Mouse (Mus musculus) hindbrain, embryonic 11.5 days (tissue): ENCODE results near the gene Lemd1. TPM values are rescaled to one million over a fixed set of nuclear protein-coding genes. Genes with fewer than 3 reads are reported as not detected.

Experiments
- ATAC-seq: fragments of 200-750 bp; cut with Nextera tagmentation; 2 replicates; pipeline ENCODE4 v1.8.0; 2017; ENCODE audit warnings: mild to moderate bottlenecking, moderate TSS enrichment, moderate library complexity; ENCODE audit not compliant: low FRiP score
- DNase-seq: peaks from one replicate; pipeline ENCODE4 v3.0.0-alpha.2; 2015; ENCODE audit warnings: low spot score
- H3K27ac ChIP-seq: fragments of 300-500 bp; sonication (generic); 2 replicates; pipeline ENCODE4 v1.5.1; 2014; ENCODE audit warnings: mild to moderate bottlenecking, low read depth, low read length
- H3K27me3 ChIP-seq: fragments of 300-500 bp; sonication (generic); 2 replicates; pipeline ENCODE4 v1.6.1; 2014; ENCODE audit warnings: mild to moderate bottlenecking, low read length, moderate library complexity, mixed read lengths; ENCODE audit not compliant: control insufficient read depth, insufficient read depth
- H3K36me3 ChIP-seq: fragments of 300-500 bp; sonication (generic); 2 replicates; pipeline ENCODE4 v1.6.1; 2014; ENCODE audit warnings: mild to moderate bottlenecking, low read length, moderate library complexity, mixed read lengths; ENCODE audit not compliant: control insufficient read depth, insufficient read depth
- H3K4me1 ChIP-seq: fragments of 300-500 bp; sonication (generic); replicated peaks from 2 replicates; pipeline ENCODE4 v1.6.1; 2014; ENCODE audit warnings: low read length, mixed read lengths; ENCODE audit not compliant: control insufficient read depth, insufficient read depth
- H3K4me2 ChIP-seq: fragments of 300-500 bp; sonication (generic); replicated peaks from 2 replicates; pipeline ENCODE4 v1.6.1; 2014; ENCODE audit warnings: mild to moderate bottlenecking, low read depth, low read length
- H3K4me3 ChIP-seq: fragments of 300-500 bp; sonication (generic); 2 replicates; pipeline ENCODE4 v1.5.1; 2014; ENCODE audit warnings: low read depth, low read length
- H3K9ac ChIP-seq: fragments of 300-500 bp; sonication (generic); 2 replicates; pipeline ENCODE4 v1.6.1; 2014; ENCODE audit warnings: low read depth, low read length
- H3K9me3 ChIP-seq: fragments of 300-500 bp; sonication (generic); 2 replicates; pipeline ENCODE4 v1.6.1; 2016; ENCODE audit warnings: low read length; ENCODE audit not compliant: control insufficient read depth
- WGBS: fragments of 180-500 bp; shearing (Covaris S2); extraction: QIAGEN DNeasy Blood & Tissue Kit; methylation state at CpG from one replicate; pipeline ENCODE4 v1.1.7; 2014; 5-methylcytosine and 5-hydroxymethylcytosine counted together
- polyA plus RNA-seq: library from polyadenylated mRNA; unstranded; fragments of >200 nt; fragmentation: Nextera tagmentation; extraction: Ambion mirVana; gene quantifications from 2 replicates; pipeline ENCODE4 v1.2.1, GENCODE M21; 2014

Gene Lemd1
- polyA plus RNA-seq, 1 experiment from 2014 or later, result 11.3 TPM

DNA sequence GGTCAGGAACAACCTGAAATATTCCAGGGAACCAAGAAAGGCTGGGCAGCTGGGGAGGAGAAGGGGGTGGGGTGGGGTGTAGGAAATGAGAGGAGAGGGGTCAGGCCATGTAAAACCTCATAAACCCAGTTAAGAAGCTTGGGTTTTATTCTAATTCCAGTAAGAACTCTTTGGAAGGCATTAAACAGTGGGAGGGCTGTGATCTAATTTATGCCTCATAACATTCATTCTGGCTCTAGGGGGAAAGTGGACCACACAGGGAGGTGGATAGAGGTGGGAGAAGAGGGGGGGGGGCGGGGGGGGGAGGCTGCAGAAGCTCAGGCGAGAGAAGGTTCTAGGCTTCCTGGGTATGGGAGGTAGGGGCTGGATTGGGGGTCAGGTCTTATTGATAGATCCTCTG lies 19.6 kb upstream of the Lemd1 start:
- no peak overlapping the region for H3K4me3 ChIP-seq
- H3K4me2 ChIP-seq, result no peak overlapping the region
- no peaks in the 10 kb centered on the region for H3K27me3 ChIP-seq
- no peaks in the 10 kb centered on the region for H3K36me3 ChIP-seq
- ATAC-seq (no peak), DNase-seq (no peak)
- H3K4me1 ChIP-seq, result no peaks in the 10 kb centered on the region
- H3K9ac ChIP-seq, result no peak overlapping the region
- H3K9me3 ChIP-seq, result no peaks in the 10 kb centered on the region
- 45% methylated on average over 1 of the region's 2 CpGs for WGBS
- no peak overlapping the region for H3K27ac ChIP-seq

DNA sequence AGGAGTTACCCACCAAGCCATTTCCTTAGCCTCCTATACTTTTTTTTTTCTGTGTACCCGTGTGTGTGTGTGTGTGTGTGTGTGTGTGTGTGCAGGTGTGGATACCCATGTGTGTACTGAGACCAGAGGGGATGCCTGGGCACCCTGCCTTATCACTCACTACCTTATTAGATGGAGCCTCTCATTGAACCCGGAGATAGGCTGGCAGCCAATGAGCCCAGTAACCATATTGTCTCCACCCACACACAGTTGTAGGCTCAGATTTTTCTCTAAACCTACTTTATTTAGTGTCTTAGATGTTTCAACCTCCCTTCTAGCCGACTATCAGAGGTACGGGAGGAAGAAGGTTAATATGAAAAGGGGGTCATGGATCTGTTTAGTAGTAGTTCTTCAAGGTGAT lies 4.9 kb upstream of the Lemd1 start:
- no peak overlapping the region for H3K4me3 ChIP-seq
- H3K27ac ChIP-seq, result no peak overlapping the region
- peaks cover 2% of the 10 kb centered on the region; the same call in 1 of the 2 replicates for H3K27me3 ChIP-seq
- ATAC-seq (no peak), DNase-seq (no peak)
- H3K4me1 ChIP-seq, result no peaks in the 10 kb centered on the region; the same call in 1 of the 2 replicates
- 82% methylated on average over 4 of the region's 4 CpGs for WGBS
- H3K9ac ChIP-seq, result no peak overlapping the region
- H3K4me2 ChIP-seq, result no peak overlapping the region
- H3K36me3 ChIP-seq, result no peaks in the 10 kb centered on the region
- H3K9me3 ChIP-seq, result no peaks in the 10 kb centered on the region

DNA sequence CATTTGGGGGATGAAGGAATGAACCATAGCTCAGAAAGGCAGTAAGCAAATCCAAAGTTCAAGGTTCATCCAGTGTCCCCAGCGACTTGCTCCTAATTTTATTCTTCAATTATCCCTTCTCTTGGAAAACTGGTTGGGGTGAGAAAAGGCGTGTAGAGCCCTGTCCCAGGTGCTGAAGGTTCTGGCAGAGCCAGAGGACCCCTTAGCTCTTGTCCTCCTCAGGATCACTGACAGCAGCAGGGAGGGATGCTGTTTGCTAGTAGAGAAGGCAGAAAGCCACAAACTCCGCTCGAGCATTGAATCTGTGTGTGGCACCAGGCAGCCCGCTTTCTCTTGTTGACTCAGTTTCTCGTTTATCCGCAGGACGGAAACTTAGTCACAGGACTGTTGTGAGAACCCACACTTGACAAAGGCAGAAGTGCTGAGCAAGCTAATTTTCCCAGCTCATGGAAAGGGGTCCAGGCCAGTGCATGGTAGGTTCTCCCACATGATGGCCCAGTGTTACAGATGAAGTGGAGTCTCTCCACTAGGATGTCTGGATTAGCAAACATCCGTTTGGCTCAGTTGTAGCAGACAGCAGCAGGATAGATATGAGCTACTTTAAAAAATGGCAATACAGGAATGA lies 2.7 kb upstream of the Lemd1 start:
- H3K4me3 ChIP-seq, result no peak overlapping the region
- no peak overlapping the region for H3K4me2 ChIP-seq
- peaks cover 2% of the 10 kb centered on the region; the same call in 1 of the 2 replicates for H3K27me3 ChIP-seq
- peaks cover 10% of the 10 kb centered on the region for H3K4me1 ChIP-seq
- no peak overlapping the region for H3K27ac ChIP-seq
- no peaks in the 10 kb centered on the region for H3K36me3 ChIP-seq
- no peak overlapping the region for H3K9ac ChIP-seq
- peak; percentile 28 for DNase-seq
- no peaks in the 10 kb centered on the region for H3K9me3 ChIP-seq
- no peak for ATAC-seq
- WGBS, result 46% methylated on average over 9 of the region's 9 CpGs

DNA sequence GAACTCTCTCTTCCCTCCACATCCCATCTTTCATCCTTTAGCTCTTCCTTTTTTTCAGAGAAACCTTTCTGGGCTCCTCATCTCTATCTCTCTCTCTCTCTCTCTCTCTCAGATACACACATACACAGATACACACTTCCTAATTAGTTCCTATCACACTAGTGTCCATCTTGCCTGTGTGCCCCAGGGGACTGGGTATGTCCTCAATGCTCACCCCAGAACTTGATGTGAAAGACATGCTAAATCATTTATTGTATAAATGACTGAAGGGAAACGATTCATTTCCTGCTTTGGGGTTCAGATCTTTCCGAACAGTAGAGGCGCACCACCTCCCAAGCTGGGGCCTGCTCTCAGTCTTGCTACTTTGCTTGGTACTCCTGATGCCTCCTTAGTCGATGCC lies 2.0 kb upstream of the Lemd1 start:
- 47% methylated on average over 4 of the region's 4 CpGs for WGBS
- ATAC-seq, result no peak
- DNase-seq, result no peak
- H3K4me2 ChIP-seq, result peak overlapping the region; percentile 78; the same call in 1 of the 2 replicates
- H3K27me3 ChIP-seq, result peaks cover 2% of the 10 kb centered on the region; the same call in 1 of the 2 replicates
- no peaks in the 10 kb centered on the region for H3K9me3 ChIP-seq
- no peaks in the 10 kb centered on the region for H3K36me3 ChIP-seq
- H3K9ac ChIP-seq, result no peak overlapping the region
- H3K4me1 ChIP-seq, result peaks cover 16% of the 10 kb centered on the region
- no peak overlapping the region for H3K27ac ChIP-seq
- 0 out of 2 replicates have a peak overlapping the region, but pooled peaks have one; percentile 80 for H3K4me3 ChIP-seq

DNA sequence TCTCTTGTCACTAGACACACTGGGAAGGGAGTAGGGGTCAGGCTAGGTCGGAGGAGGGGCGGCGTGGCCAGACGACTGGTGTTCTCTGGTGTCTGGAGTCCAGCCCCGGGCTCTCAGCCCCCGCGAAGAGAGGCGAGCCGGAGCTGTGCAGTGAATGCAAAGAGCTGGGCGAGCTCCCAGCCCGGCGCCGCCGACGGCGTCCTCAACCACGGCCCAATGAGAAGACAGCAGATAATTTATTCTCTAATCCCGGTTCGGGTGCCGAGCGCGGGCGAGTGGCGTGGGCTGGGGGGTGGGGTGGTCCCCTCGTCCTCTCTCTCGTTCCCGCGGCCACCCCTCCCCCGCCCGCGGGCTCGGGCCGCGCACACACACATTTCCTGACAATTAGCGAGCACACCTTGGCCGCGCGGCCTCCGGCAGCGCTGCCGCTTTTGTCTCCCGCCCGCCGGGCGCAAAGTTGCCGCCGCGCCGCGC lies 1.2 kb upstream of the Lemd1 start:
- H3K4me1 ChIP-seq, result peaks cover 21% of the 10 kb centered on the region

DNA sequence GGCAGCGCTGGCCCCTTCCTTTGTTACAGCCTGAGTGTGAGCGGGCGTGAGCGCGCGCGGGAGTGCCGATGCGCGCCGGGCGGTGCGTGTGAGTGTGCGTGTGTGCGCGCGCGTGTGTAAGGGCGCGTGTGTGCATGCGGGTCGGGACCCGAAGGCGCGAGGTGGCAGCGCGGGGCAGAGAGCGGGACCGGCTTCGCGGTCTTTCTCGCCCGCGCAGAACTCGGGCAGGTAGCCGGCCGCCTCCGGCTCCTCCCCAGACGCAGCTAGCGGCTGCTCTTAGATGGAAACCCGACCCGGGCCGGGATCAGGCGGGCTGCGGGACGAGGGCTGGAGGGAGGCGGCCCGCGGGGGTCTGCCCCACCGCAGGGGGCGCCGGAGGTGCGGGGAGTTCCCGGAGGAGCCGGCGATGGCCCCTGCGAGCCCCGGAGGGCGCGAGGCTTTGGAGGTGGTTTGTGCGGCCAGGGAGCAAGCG lies 574 bp upstream of the Lemd1 start:
- under 1% methylated on average over 62 of the region's 62 CpGs for WGBS
- Histone ChIP-seq H3K4me1 (peaks cover 27% of the 10 kb centered on the region), H3K4me3 (peak overlapping the region; percentile 80), H3K4me2 (peak overlapping the region; percentile 78), H3K27me3 (peaks cover 2% of the 10 kb centered on the region; the same call in 1 of the 2 replicates), H3K9ac (peak overlapping the region; percentile 93), H3K36me3 (no peaks in the 10 kb centered on the region), H3K9me3 (no peaks in the 10 kb centered on the region), H3K27ac (peak overlapping the region; percentile 99)
- peak; percentile 73 for DNase-seq
- peak; percentile 28 for ATAC-seq

More for the DNA sequence above, 1.2 kb upstream of the Lemd1 start:
- DNase-seq (peak; percentile 88), ATAC-seq (peak; percentile 83)
- peak overlapping the region; percentile 99 for H3K27ac ChIP-seq
- WGBS, result under 1% methylated on average over 50 of the region's 50 CpGs
- peak overlapping the region; percentile 80 for H3K4me3 ChIP-seq
- H3K27me3 ChIP-seq, result peaks cover 2% of the 10 kb centered on the region; the same call in 1 of the 2 replicates
- no peaks in the 10 kb centered on the region for H3K36me3 ChIP-seq
- H3K4me2 ChIP-seq, result peak overlapping the region; percentile 78
- H3K9me3 ChIP-seq, result no peaks in the 10 kb centered on the region
- H3K9ac ChIP-seq, result peak overlapping the region; percentile 93

DNA sequence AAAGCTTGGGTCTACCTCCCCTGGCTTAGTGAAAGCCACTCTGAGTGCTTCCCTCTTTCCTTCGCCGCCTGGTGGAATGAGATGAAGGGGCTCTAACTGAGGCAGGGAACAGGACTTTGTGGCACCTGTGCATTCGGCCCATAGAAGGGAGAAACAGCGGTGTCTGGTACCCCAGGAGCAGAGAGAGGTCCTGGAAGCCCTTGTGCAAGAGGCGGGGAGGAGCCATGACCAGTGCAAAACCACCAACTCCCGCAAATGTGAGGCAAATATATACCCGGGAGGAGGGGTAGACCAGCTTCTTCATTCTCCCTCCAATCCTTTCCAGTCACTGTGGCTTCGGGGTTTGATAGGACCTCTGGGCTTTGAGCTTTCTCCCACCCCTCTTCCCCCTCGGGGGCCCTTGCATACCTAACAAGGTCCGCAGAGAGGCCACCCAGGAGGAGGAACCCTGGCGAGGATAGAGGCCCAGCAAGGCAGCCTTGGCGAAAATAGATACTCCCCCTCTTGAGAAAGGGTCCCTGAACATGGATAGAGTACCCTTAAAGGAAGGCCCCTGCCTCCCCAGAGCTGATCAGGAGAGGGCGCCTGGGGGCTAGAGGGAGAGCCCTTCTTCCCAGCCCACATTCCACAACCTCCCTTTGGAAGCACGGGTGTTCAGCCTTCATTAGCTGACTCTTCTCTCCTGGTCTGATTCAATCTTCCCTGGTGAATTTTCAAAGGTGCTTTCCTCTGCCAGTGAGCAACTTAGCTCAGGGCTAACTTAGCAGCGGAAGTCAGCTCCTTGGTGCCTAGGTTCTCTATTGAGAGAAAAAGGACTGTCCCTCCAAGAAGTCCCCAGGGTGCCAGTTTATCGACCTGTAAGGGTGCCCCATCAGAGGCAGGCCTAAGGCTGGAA lies 802 bp downstream of the Lemd1 start:
- peaks cover 30% of the 10 kb centered on the region for H3K4me1 ChIP-seq
- ATAC-seq (peak; percentile 36), DNase-seq (peak; percentile 68)
- H3K4me3 ChIP-seq, result peak overlapping the region; percentile 80
- H3K9ac ChIP-seq, result peak overlapping the region; percentile 93
- peaks cover 2% of the 10 kb centered on the region; the same call in 1 of the 2 replicates for H3K27me3 ChIP-seq
- no peaks in the 10 kb centered on the region for H3K9me3 ChIP-seq
- peak overlapping the region; percentile 78 for H3K4me2 ChIP-seq
- WGBS, result 3% methylated on average over 16 of the region's 16 CpGs
- H3K27ac ChIP-seq, result peak overlapping the region; percentile 99
- no peaks in the 10 kb centered on the region for H3K36me3 ChIP-seq

GRCm38 (mm10) chr1:132193806-132194205 lies 2.6 kb downstream of the Lemd1 start:
- no peak overlapping the region for H3K4me3 ChIP-seq
- no peaks in the 10 kb centered on the region for H3K9me3 ChIP-seq
- no peaks in the 10 kb centered on the region for H3K36me3 ChIP-seq
- DNase-seq (no peak), ATAC-seq (no peak)
- H3K4me2 ChIP-seq, result peak overlapping the region; percentile 78
- no peaks in the 10 kb centered on the region for H3K27me3 ChIP-seq
- no peak overlapping the region for H3K27ac ChIP-seq
- peaks cover 33% of the 10 kb centered on the region for H3K4me1 ChIP-seq
- WGBS, result 75% methylated on average over 3 of the region's 3 CpGs
- no peak overlapping the region for H3K9ac ChIP-seq
